Mouse (Mus musculus): ENCODE measurements around the gene Ms4a14. TPM values are rescaled to one million over a fixed set of nuclear protein-coding genes. Genes with fewer than 3 reads are reported as not detected.
"Not testable (repeated sequence)": the region's sequence is repeated elsewhere in the genome, so short reads cannot be mapped to it uniquely, and the experiment has no call there.

Gene Ms4a14
- polyA plus RNA-seq, 1 experiment from 2014 or later: 0.05 TPM

DNA sequence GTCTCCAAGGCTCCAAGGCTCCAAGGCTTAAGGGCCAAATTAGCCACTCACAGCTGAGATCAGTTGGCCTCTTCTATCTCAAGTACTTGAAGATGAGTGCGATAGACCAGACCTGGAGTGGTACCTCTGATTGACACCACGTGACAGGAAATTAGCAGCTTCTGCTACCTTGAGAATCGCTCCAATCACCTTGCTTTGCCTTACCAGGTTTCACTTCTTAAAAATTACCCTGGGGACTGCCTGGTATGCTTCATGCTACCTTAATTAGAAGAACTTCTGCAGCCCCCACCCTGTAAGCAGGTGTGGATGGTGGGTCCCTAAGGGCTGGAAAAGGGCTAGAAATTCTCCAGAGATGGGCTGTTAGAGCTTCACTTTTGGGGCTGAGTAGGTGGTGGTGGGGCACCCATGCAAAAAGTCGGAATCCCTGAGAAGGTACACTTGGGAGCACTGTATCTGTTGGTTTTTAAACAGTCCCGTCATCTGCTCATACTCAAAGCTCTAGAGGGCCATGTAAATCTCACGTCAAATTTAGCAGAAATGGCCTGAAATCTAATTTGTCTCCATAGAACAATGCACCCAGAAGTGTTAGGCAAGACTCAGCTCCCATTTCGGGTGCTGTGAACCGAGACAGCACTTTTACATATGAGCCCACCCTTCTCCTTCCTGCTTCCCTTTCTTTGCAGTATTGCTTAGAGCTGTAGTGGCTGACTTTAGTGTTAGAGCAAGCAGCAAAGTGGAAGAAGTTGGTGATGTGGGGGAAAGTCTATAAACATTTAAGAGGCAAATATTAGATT is 48.0 kb downstream of the Ms4a14 start, which contains the start of gene Ms4a1:
Ms4a1 (minus strand) TSS at position 190 of the 794 bp plus-strand sequence.
- Histone ChIP-seq H3K9ac (no peak within 1 kb of the TSS), H3K27me3 (ENCODE audit: control insufficient read depth, insufficient read depth, low read length) (no peaks in the 10 kb centered on the region), H3K27ac (no peak within 1 kb of the TSS), H3K4me3 (replicated peaks; ENCODE audit: low read length) (no peak within 1 kb of the TSS), H3K9me3 (ENCODE audit: control insufficient read depth, low read length) (no peaks in the 10 kb centered on the region), H3K4me1 (replicated peaks; ENCODE audit: control insufficient read depth, insufficient read depth, low read length) (no peaks in the 10 kb centered on the region), H3K36me3 (replicated peaks; ENCODE audit: control insufficient read depth, insufficient read depth) (no peaks in the 10 kb centered on the region), H3K4me2 (replicated peaks) (no peak within 1 kb of the TSS)
- 89% methylated on average over 8 of the region's 8 CpGs for WGBS
- ATAC-seq (ENCODE audit: low FRiP score) (no peak), DNase-seq (ENCODE audit: low spot score) (no peak)

DNA sequence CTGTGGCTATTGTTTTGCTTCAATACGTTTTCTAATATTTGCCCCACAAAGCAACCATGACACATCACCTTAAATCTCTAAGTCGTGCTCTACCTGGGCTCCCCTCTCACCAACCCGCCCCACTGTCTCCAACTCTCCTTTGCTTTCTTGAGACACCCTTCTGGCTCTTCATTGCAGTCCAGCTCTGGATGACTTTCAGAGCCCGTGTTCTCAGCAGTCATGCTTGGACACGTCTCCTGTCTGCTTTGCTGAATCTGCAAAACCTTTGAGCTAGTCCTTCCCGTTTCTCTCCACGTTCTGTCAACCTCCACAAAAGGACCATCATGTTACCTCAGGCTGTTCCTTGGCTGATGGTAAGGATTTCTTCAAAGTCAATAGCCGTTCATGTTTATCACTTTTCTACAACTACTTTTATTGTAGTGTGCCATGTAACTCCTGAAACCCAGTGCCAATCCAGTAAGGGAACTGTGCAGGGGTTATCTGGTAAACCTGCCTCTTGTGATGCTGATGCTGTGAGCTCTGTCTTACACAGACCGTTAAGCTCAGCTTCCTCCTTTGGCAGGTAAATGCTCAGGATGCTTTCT is 49.6 kb downstream of the Ms4a14 start:
- no peak for ATAC-seq (ENCODE audit: low FRiP score)
- Histone ChIP-seq H3K9me3 (ENCODE audit: control insufficient read depth, low read length) (no peaks in the 10 kb centered on the region), H3K36me3 (replicated peaks; ENCODE audit: control insufficient read depth, insufficient read depth) (no peaks in the 10 kb centered on the region), H3K4me2 (replicated peaks) (no peak overlapping the region), H3K27ac (no peak overlapping the region), H3K4me3 (replicated peaks; ENCODE audit: low read length) (no peak overlapping the region), H3K27me3 (ENCODE audit: control insufficient read depth, insufficient read depth, low read length) (no peaks in the 10 kb centered on the region), H3K9ac (no peak overlapping the region), H3K4me1 (replicated peaks; ENCODE audit: control insufficient read depth, insufficient read depth, low read length) (no peaks in the 10 kb centered on the region)
- WGBS: 89% methylated on average over 9 of the region's 9 CpGs
- DNase-seq (ENCODE audit: low spot score): no peak

DNA sequence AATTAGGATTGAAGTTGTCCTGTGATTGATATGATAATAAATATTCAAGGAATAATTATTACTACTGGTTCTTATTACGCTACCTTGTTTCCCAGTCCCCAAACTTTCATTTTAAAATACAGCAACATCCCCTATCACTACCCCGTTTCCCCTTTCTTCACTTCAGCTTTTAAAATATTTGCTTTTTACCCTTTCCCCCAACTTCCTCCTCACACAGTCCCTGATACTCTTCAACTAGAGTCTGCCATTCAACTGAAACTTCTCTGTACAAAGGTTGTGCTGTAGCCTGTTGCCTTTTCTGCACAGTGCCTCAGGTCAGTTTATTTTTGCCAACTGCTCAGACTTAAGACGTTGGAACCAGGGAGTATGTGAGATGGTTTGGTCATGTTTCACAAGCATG is 50.7 kb downstream of the Ms4a14 start:
- H3K27me3 ChIP-seq (ENCODE audit: control insufficient read depth, insufficient read depth, low read length): no peaks in the 10 kb centered on the region
- WGBS: 91% methylated on average over 3 of the region's 3 CpGs
- no peaks in the 10 kb centered on the region for H3K36me3 ChIP-seq (replicated peaks; ENCODE audit: control insufficient read depth, insufficient read depth)
- no peaks in the 10 kb centered on the region for H3K4me1 ChIP-seq (replicated peaks; ENCODE audit: control insufficient read depth, insufficient read depth, low read length)
- H3K4me3 ChIP-seq (replicated peaks; ENCODE audit: low read length): no peak overlapping the region
- DNase-seq (ENCODE audit: low spot score) (no peak), ATAC-seq (ENCODE audit: low FRiP score) (no peak)
- no peak overlapping the region for H3K4me2 ChIP-seq (replicated peaks)
- H3K27ac ChIP-seq: no peak overlapping the region
- no peaks in the 10 kb centered on the region for H3K9me3 ChIP-seq (ENCODE audit: control insufficient read depth, low read length)
- H3K9ac ChIP-seq: no peak overlapping the region

DNA sequence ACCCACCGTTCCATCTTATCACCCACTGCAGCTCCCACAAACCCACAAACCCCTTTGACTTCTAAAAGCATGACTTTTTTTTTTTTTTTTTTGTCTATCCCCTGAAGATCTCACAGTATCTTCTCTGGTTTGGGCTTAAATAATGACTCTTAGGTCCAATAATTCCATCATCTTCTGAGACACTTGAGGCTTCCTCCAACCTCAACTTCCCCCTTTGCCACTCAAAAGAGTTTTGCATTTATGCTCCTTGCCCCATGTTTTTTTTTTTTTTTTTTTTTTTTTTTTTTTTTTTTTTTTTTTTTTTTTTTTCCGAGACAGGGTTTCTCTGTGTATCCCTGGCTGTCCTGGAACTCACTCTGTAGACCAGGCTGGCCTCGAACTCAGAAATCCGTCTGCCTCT is 51.3 kb downstream of the Ms4a14 start:
- 70% methylated on average over 4 of the region's 4 CpGs for WGBS
- H3K9me3 ChIP-seq (ENCODE audit: control insufficient read depth, low read length); ATAC-seq (ENCODE audit: low FRiP score); H3K27ac ChIP-seq; H3K27me3 ChIP-seq (ENCODE audit: control insufficient read depth, insufficient read depth, low read length); H3K36me3 ChIP-seq (replicated peaks; ENCODE audit: control insufficient read depth, insufficient read depth); H3K4me1 ChIP-seq (replicated peaks; ENCODE audit: control insufficient read depth, insufficient read depth, low read length); H3K4me3 ChIP-seq (replicated peaks; ENCODE audit: low read length); DNase-seq (ENCODE audit: low spot score); H3K4me2 ChIP-seq (replicated peaks); H3K9ac ChIP-seq: not testable (repeated sequence)

DNA sequence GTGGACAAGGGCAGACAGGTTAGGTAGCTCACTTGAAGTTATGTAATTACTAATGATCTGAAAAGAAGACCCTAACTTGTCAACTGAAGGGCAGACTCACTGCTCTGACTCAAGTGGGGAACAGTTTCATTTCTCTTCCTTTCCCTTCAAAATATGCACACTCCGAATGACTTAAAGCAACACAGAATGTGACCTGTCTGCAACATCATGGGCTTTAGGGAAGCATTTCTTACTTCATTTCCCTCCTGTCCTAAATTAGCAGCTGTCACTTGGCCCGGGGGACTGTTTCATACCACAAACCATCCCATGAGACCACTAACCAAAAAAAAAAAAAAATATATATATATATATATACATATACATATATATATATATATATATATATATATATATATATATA is 52.7 kb downstream of the Ms4a14 start:
- no peaks in the 10 kb centered on the region for H3K27me3 ChIP-seq (ENCODE audit: control insufficient read depth, insufficient read depth, low read length)
- DNase-seq (ENCODE audit: low spot score): no peak

More for the DNA sequence above, 52.7 kb downstream of the Ms4a14 start:
- 91% methylated on average over 2 of the region's 2 CpGs for WGBS
- Histone ChIP-seq H3K36me3 (replicated peaks; ENCODE audit: control insufficient read depth, insufficient read depth) (no peaks in the 10 kb centered on the region), H3K9me3 (ENCODE audit: control insufficient read depth, low read length) (no peaks in the 10 kb centered on the region), H3K27ac (no peak overlapping the region), H3K4me1 (replicated peaks; ENCODE audit: control insufficient read depth, insufficient read depth, low read length) (no peaks in the 10 kb centered on the region), H3K9ac (no peak overlapping the region), H3K4me2 (replicated peaks) (no peak overlapping the region), H3K4me3 (replicated peaks; ENCODE audit: low read length) (no peak overlapping the region)
- ATAC-seq (ENCODE audit: low FRiP score): no peak

Other genes with a start within 250 kb of the Ms4a14 start
- gene Ms4a8a, start 233.4 kb downstream of the Ms4a14 start, polyA plus RNA-seq (2014; fragmentation: Nextera tagmentation; extraction: Ambion mirVana): not detected in 2 replicates
- gene 1700017D01Rik, start 183.6 kb downstream of the Ms4a14 start, polyA plus RNA-seq (2014; fragmentation: Nextera tagmentation; extraction: Ambion mirVana): not detected in 2 replicates
- not detected in 2 replicates for gene 1700025F22Rik, start 149.1 kb downstream of the Ms4a14 start, polyA plus RNA-seq (2014; fragmentation: Nextera tagmentation; extraction: Ambion mirVana)
- not detected in 2 replicates for gene Ms4a13, start 117.7 kb downstream of the Ms4a14 start, polyA plus RNA-seq (2014; fragmentation: Nextera tagmentation; extraction: Ambion mirVana)
- gene Ms4a12, start 82.0 kb downstream of the Ms4a14 start, polyA plus RNA-seq (2014; fragmentation: Nextera tagmentation; extraction: Ambion mirVana): not detected in 2 replicates
- not detected in 2 replicates for gene Ms4a1, start 48.2 kb downstream of the Ms4a14 start, polyA plus RNA-seq (2014; fragmentation: Nextera tagmentation; extraction: Ambion mirVana)
- gene Ms4a5, start 30.6 kb downstream of the Ms4a14 start, polyA plus RNA-seq (2014; fragmentation: Nextera tagmentation; extraction: Ambion mirVana): not detected in 2 replicates
- 4.0 and 4.5 TPM in 2 replicates for gene Ms4a7, start 21.7 kb upstream of the Ms4a14 start, polyA plus RNA-seq (2014; fragmentation: Nextera tagmentation; extraction: Ambion mirVana)
- 1.2 and 1.7 TPM in 2 replicates for gene Ms4a4a, start 61.1 kb upstream of the Ms4a14 start, polyA plus RNA-seq (2014; fragmentation: Nextera tagmentation; extraction: Ambion mirVana)
- 0.11 TPM in 1 of 2 replicates, not detected in the other for gene Ms4a4c, start 90.3 kb upstream of the Ms4a14 start, polyA plus RNA-seq (2014; fragmentation: Nextera tagmentation; extraction: Ambion mirVana)
- gene Ms4a4b, start 129.1 kb upstream of the Ms4a14 start, polyA plus RNA-seq (2014; fragmentation: Nextera tagmentation; extraction: Ambion mirVana): not detected in 2 replicates
- gene Ms4a6c, start 154.9 kb upstream of the Ms4a14 start, polyA plus RNA-seq (2014; fragmentation: Nextera tagmentation; extraction: Ambion mirVana): 1.3 and 2.2 TPM in 2 replicates
- gene Gm8369, start 171.5 kb upstream of the Ms4a14 start, polyA plus RNA-seq (2014; fragmentation: Nextera tagmentation; extraction: Ambion mirVana): not detected in 2 replicates
- 1.4 and 3.3 TPM in 2 replicates for gene Ms4a6b, start 202.1 kb upstream of the Ms4a14 start, polyA plus RNA-seq (2014; fragmentation: Nextera tagmentation; extraction: Ambion mirVana)
- not detected in 2 replicates for gene Ms4a4d, start 222.3 kb upstream of the Ms4a14 start, polyA plus RNA-seq (2014; fragmentation: Nextera tagmentation; extraction: Ambion mirVana)